Comparison of ENCODE assay signal across 8 mouse cellular contexts in the genomic region with DNA sequence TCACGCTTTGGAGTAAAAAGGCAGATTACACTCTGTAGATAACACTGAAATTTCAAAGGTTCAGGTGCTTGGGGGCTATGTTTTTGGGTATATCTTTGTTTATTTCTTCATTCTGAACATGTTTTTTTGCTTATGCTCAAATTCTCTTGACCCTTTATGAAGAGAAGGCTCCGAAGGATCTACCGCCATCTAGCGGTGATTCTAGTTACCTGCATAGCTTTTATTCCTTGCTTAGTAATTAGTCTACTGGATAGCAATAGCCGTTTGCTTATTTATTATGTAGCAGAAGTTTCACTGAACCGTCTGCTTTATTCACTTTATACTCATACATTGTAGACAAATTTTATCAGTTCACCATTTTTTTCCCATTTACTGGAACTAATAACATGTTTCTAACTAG.
DNase-seq lines count a peak whose midpoint lies in the region; TF ChIP-seq lines count a peak whose summit lies in the region.

No protein-coding gene starts in this region.

- dilution Hi-C loops in CH12.LX (cut with MboI; ENCODE audit: extremely low pct_ligation_motif_present, extremely low pct_unique_long_range_greater_than_20kb, low sequenced_read_pairs), result no loop called here

- peak; percentile 67 to 87; a peak in 3 of 4 replicates for TF ChIP-seq CTCF in CH12.LX (conservative IDR thresholded peaks at IDR 0.05 in 1 of 2, IDR thresholded peaks at IDR 0.05 in 1 of 2; ENCODE audit: low read depth in 2 of 2, low read length in 2 of 2)
- TF ChIP-seq CTCF in cerebellum, adult 2 months (IDR thresholded peaks at IDR 0.05; ENCODE audit: borderline replicate concordance, insufficient read depth, low read depth, low read length), result peak; percentile 11; the same call in 1 of the 2 replicates

- no peaks in the 10 kb centered on the region for H3K27me3 ChIP-seq in CH12.LX (replicated peaks)
- H3K27me3 ChIP-seq in cerebellum, adult 2 months (ENCODE audit: control insufficient read depth, insufficient read depth, low read length), result no peaks in the 10 kb centered on the region

- H3K27ac ChIP-seq in CH12.LX (ENCODE audit: insufficient read depth, low read depth), result no peak overlapping the region
- H3K27ac ChIP-seq in cerebellum, adult 2 months (ENCODE audit: insufficient read depth, low read length), result no peak overlapping the region

- in situ Hi-C loops in CH12.LX (cut with MboI; ENCODE audit: low pct_ligation_motif_present, low pct_unique_long_range_greater_than_20kb, low sequenced_read_pairs), result no loop called here

- H3K4me3 ChIP-seq in CH12.LX (replicated peaks in 1 of 3; ENCODE audit: low read depth in 2 of 3, low read length in 2 of 3, poor library complexity in 1 of 3), result no peak overlapping the region
- no peak overlapping the region for H3K4me3 ChIP-seq in cerebellum, adult 2 months (replicated peaks; ENCODE audit: insufficient read depth, low read depth, low read length)

- no peak for TF ChIP-seq EP300 in CH12.LX (IDR thresholded peaks at IDR 0.05; ENCODE audit: low read length)

- peak; percentile 87 for TF ChIP-seq RAD21 in CH12.LX (IDR thresholded peaks at IDR 0.05; ENCODE audit: low read depth, low read length)

- 15% methylated on average over 6 of the region's 6 CpGs for WGBS in cerebellum, adult 2 months

- no peaks in the 10 kb centered on the region for H3K4me1 ChIP-seq in CH12.LX (ENCODE audit: control insufficient read depth in 1 of 2, insufficient read depth in 2 of 2)
- H3K4me1 ChIP-seq in cerebellum, adult 2 months (ENCODE audit: control insufficient read depth, insufficient read depth, low read length), result no peaks in the 10 kb centered on the region

- H3K4me2 ChIP-seq in CH12.LX (ENCODE audit: insufficient read depth, low read depth, poor library complexity, severe bottlenecking), result no peak overlapping the region

- no peaks in the 10 kb centered on the region for H3K9me3 ChIP-seq in CH12.LX (replicated peaks; ENCODE audit: low read length)

- no peaks in the 10 kb centered on the region for H3K79me2 ChIP-seq in CH12.LX (replicated peaks; ENCODE audit: control insufficient read depth, extremely low read depth, insufficient read depth, poor library complexity, severe bottlenecking)

- no peak overlapping the region for H3K9ac ChIP-seq in CH12.LX (ENCODE audit: insufficient read depth, low read depth)

- peak; percentile 50 for DNase-seq in heart, adult 8-10 months (ENCODE audit: low spot score)
- DNase-seq in heart, adult 11 months, result no peak
- peak; percentile 75 for DNase-seq in CH12.LX (ENCODE audit: extremely low read depth)
- peak; percentile 7 to 37 for DNase-seq in cerebellum, adult 2 months
- DNase-seq in frontal cortex, postnatal 36 days (ENCODE audit: low spot score in 2 of 2), result peak; percentile 9 to 72
- DNase-seq in layer of hippocampus, adult 8-10 months (ENCODE audit: low spot score in 2 of 2), result peak; percentile 14 to 41
- DNase-seq in mesoderm, embryonic 11.5 days (ENCODE audit: low read depth, low spot score), result peak; percentile 82
- peak; percentile 14 for DNase-seq in testis, postnatal 14 days (ENCODE audit: low spot score)

- no peak for TF ChIP-seq POLR2A in CH12.LX (IDR thresholded peaks at IDR 0.05; ENCODE audit: low read depth, low read length)
- TF ChIP-seq POLR2A in cerebellum, adult 2 months (IDR thresholded peaks at IDR 0.05; ENCODE audit: borderline replicate concordance, insufficient read depth, low read length), result no peak

- no peaks in the 10 kb centered on the region for H3K36me3 ChIP-seq in CH12.LX (replicated peaks in 1 of 2; ENCODE audit: control insufficient read depth in 1 of 2, insufficient read depth in 1 of 2, low read length in 1 of 2)

TF ChIP-seq in CH12.LX, 34 proteins besides CTCF, POLR2A, EP300 and RAD21:
- peak; percentile 72 for TF ChIP-seq SMC3 (IDR thresholded peaks at IDR 0.05; ENCODE audit: low read depth, low read length)
- TF ChIP-seq RCOR1 (conservative IDR thresholded peaks at IDR 0.05; ENCODE audit: low read depth, low read length), result no peak
